Mouse (Mus musculus) heart, adult 2 months (tissue): ENCODE results near the gene Arrdc3. TPM values are rescaled to one million over a fixed set of nuclear protein-coding genes. Genes with fewer than 3 reads are reported as not detected.

Experiments used
- DNase-seq, 2 experiments: peaks; one replicate each; pipeline ENCODE4 v3.0.0; 2021
- H3K27ac ChIP-seq: fragments of 200-600 bp; 2 replicates; pipeline ENCODE4 v1.8.1; 2022
- H3K27me3 ChIP-seq: fragments of 200-500 bp; 2 replicates; pipeline ENCODE4 v1.6.1; 2012; ENCODE audit warnings: mild to moderate bottlenecking, low read length, inconsistent platforms, mixed read lengths; ENCODE audit not compliant: control insufficient read depth, insufficient read depth
- H3K36me3 ChIP-seq: fragments of 200-500 bp; 2 replicates; pipeline ENCODE4 v1.6.1; 2012; ENCODE audit warnings: low read length, inconsistent platforms; ENCODE audit not compliant: control insufficient read depth, insufficient read depth
- H3K4me1 ChIP-seq: fragments of 200-500 bp; 2 replicates; pipeline ENCODE4 v1.6.1; 2011; ENCODE audit warnings: low read length; ENCODE audit not compliant: control insufficient read depth, insufficient read depth
- H3K4me3 ChIP-seq: fragments of 200-600 bp; 2 replicates; pipeline ENCODE4 v1.8.1; 2022
- H3K79me2 ChIP-seq: fragments of 200-500 bp; replicated peaks from 2 replicates; pipeline ENCODE4 v1.6.1; 2012; ENCODE audit warnings: mild to moderate bottlenecking, inconsistent platforms, low read length, moderate library complexity, mixed read lengths; ENCODE audit not compliant: control insufficient read depth, insufficient read depth
- H3K9ac ChIP-seq: fragments of 200-500 bp; 2 replicates; pipeline ENCODE4 v1.6.1; 2012; ENCODE audit warnings: low read depth, mild to moderate bottlenecking, control low read depth, inconsistent platforms, low read length, mixed read lengths
- CTCF ChIP-seq: fragments of 200-600 bp; IDR thresholded peaks from 2 replicates; pipeline ENCODE4 v1.8.1; 2022; ENCODE audit warnings: antibody characterized with exemption, mild to moderate bottlenecking, moderate library complexity
- EP300 ChIP-seq: fragments of 200-500 bp; IDR thresholded peaks from 2 replicates; pipeline ENCODE4 v1.6.1; 2011; ENCODE audit warnings: low read depth, low read length, control low read depth; ENCODE audit not compliant: insufficient read depth
- POLR2A ChIP-seq: fragments of 200-500 bp; IDR thresholded peaks from 2 replicates; pipeline ENCODE4 v1.6.1; 2011; ENCODE audit warnings: mild to moderate bottlenecking, low read depth, low read length, control low read depth; ENCODE audit not compliant: insufficient read depth
- WGBS: fragments of 180-500 bp; shearing (Covaris S2); methylation state at CpG from one replicate; pipeline ENCODE4 v1.1.7; 2018; 5-methylcytosine and 5-hydroxymethylcytosine counted together
- intact Hi-C: fragments of 180-260 bp; cut with DNase I; formaldehyde crosslinking; loops from one replicate; pipeline ENCODE4 v1.15.1; 2025
- polyA plus RNA-seq: library from polyadenylated mRNA; depleted of rRNA; stranded (reverse); fragments of >200 nt; gene quantifications from 2 replicates; pipeline ENCODE4 v1.2.3, GENCODE M21; 2012
- total RNA-seq, 2 experiments: library from RNA; stranded (reverse); gene quantifications; 2 replicates each; pipeline ENCODE4 v1.2.3; 2021

Gene Arrdc3
- total and polyA plus RNA-seq, 3 experiments = 25.8 to 30.5 (median 29.3) TPM

DNA sequence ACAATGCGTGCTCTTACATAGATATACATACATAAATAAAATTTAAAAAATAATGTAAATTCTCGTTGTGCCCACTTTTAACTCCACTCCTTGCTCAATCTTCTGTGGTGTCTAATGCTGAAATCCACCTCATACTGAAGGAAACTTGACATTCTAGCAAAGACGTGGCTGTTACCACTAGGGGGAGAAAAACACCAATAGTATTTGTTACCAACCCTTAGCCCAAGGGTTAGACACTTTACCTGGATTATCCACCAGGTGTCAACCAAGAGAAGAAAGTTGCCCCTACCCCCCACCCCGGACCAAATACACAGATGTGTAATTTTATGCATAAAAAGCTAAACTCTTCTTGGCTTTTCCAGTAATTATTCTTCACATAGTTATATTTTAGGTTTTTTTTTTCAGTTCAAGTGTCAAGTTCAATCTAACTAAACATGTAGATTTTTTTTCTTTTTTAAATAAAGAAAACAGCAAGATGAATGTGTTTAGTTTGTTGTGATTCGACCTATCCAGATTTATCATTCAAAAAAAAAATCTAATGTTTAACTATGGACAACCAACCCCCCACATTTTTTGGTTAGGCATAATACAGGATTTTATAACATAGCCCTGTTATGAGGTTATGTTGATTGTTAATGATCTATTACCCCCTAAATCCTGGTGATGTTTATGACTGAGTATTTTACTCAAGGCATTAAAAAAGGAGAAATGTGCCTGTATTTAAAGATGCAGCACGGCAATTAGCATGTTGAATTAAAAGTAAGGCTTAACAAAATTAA is 1.3 kb upstream of the Arrdc3 start:
- peak in 1 of 2 experiments; percentile 24 for DNase-seq
- H3K4me3 ChIP-seq = no peak overlapping the region; the same call in 1 of the 2 replicates
- intact Hi-C loops = loop anchor here (1.0 to 5.0 kb wide), 10 partner anchors 59 to 900 kb away; partner anchors contain the start of genes Cetn3 and Lysmd3
- H3K27me3 ChIP-seq = no peaks in the 10 kb centered on the region; the same call in 1 of the 2 replicates
- peaks cover 2% of the 10 kb centered on the region for H3K4me1 ChIP-seq
- TF ChIP-seq POLR2A (no peak), EP300 (no peak), CTCF (no peak; the same call in 1 of the 2 replicates)
- H3K27ac ChIP-seq = peak overlapping the region; percentile 97
- H3K36me3 ChIP-seq = peaks cover 4% of the 10 kb centered on the region
- H3K9ac ChIP-seq = no peak overlapping the region
- no peaks in the 10 kb centered on the region for H3K79me2 ChIP-seq
- 27% methylated on average over 6 of the region's 6 CpGs for WGBS

DNA sequence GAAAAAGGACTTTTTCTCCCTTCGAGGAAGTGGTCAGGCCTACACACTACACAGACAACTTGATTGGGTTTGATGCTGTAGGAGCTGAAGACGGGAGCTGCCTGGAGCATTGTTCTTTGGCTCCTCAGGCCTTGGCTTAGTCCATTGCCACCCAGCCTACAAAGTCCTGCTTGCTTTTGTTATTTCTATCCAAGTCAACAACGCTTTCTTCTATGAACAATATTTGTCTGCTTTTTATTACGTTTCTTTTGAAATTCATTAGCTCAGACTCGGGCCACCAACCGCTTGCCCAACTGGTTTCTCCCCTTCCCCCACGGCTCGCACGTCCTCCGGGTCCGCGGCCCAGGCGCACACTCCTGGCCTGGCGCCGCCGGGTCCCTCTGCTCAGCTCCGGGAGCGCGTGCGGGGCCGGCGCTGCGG is 458 bp upstream of the Arrdc3 start:
- 1% methylated on average over 23 of the region's 23 CpGs for WGBS
- intact Hi-C loops = loop anchor here (1.0 to 5.0 kb wide), 7 partner anchors 58 to 900 kb away; partner anchors contain the start of genes Cetn3 and Lysmd3

DNA sequence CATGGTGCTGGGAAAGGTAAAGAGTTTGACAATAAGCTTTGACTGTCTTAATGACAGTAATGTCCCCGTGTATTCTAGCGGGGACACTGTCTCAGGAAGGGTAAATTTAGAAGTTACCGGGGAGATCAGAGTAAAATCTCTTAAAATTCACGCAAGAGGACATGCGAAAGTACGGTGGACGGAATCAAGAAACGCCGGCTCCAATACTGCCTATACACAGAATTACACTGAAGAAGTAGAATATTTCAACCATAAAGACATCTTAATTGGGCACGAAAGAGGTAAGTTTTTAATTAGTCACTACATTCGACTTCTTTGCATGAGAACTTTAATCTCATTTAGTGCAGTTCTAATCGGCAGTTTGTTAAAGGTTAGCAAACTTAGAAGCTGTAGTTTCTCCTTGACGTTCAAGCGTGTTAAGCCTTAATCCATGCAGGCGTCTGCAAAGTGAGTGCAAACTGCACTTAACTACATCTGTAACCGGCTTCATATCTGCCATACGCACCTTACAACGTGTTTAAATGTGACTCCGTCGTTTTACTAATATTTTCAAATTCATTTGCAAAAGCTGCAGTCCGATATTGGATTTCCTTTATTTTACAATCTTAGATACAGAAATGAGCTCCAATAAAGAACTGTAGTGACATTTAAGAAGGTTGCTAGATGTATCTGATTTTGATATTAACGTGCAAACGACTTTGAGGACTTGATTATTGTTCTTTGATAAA is 629 bp downstream of the Arrdc3 start:
- H3K79me2 ChIP-seq = no peaks in the 10 kb centered on the region
- peaks cover 11% of the 10 kb centered on the region for H3K36me3 ChIP-seq
- no peak for TF ChIP-seq POLR2A
- no peak for TF ChIP-seq EP300
- no peak for TF ChIP-seq CTCF
- intact Hi-C loops = loop anchor here (2.0 to 5.0 kb wide), 6 partner anchors 57 to 898 kb away; partner anchors contain the start of genes Cetn3 and Lysmd3
- H3K4me3 ChIP-seq = peak overlapping the region; percentile 86
- H3K4me1 ChIP-seq = peaks cover 2% of the 10 kb centered on the region
- no peaks in the 10 kb centered on the region; the same call in 1 of the 2 replicates for H3K27me3 ChIP-seq
- under 1% methylated on average over 23 of the region's 23 CpGs for WGBS
- H3K9ac ChIP-seq = peak overlapping the region; percentile 94
- no peak for DNase-seq
- peak overlapping the region; percentile 97 for H3K27ac ChIP-seq

More for the DNA sequence above, 458 bp upstream of the Arrdc3 start:
- Histone ChIP-seq H3K27ac (peak overlapping the region; percentile 97), H3K36me3 (peaks cover 4% of the 10 kb centered on the region), H3K9ac (peak overlapping the region; percentile 73), H3K79me2 (no peaks in the 10 kb centered on the region), H3K4me1 (peaks cover 2% of the 10 kb centered on the region), H3K4me3 (peak overlapping the region; percentile 86), H3K27me3 (no peaks in the 10 kb centered on the region; the same call in 1 of the 2 replicates)
- no peak for DNase-seq
- TF ChIP-seq POLR2A = no peak

DNA sequence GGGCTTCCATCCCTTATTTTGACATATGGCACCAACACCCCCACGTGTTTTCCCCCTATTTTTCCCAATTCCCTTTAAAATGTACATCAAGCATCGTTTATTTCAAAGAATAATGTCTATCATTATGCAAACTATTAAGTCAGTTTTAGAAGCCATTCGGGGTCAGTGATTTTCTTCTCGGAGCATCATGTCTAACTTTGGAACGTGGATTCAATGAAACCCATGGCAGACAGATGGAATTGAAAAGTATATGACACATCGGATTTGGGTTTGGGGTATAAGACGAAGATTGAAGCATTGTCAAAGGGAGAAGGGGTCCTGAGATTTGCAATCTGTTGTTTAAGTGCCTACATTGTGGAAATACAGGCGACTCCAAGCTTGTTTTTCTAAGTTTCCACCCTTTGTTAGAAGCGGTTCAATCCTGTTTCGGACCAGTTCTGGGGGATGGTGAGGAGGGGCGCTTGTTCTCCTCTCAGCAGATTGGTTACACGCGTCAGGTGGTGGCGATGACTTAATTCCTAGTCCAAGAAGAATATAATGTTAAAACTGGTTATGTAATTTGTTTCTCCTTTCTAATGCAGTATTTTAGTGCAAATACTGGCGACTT is 1.3 kb downstream of the Arrdc3 start:
- peak overlapping the region; percentile 97 for H3K27ac ChIP-seq
- H3K27me3 ChIP-seq = no peaks in the 10 kb centered on the region; the same call in 1 of the 2 replicates
- peaks cover 13% of the 10 kb centered on the region for H3K36me3 ChIP-seq
- intact Hi-C loops = loop anchor here (5.0 kb wide), 3 partner anchors 468 to 898 kb away; partner anchors contain the start of genes Cetn3 and Lysmd3
- peak; percentile 31 to 60 for DNase-seq
- under 1% methylated on average over 15 of the region's 15 CpGs for WGBS
- peak overlapping the region; percentile 86 for H3K4me3 ChIP-seq
- peak; percentile 52; the same call in 1 of the 2 replicates for TF ChIP-seq POLR2A
- no peak for TF ChIP-seq EP300
- no peaks in the 10 kb centered on the region for H3K79me2 ChIP-seq
- H3K9ac ChIP-seq = peak overlapping the region; percentile 77
- peaks cover 2% of the 10 kb centered on the region for H3K4me1 ChIP-seq

DNA sequence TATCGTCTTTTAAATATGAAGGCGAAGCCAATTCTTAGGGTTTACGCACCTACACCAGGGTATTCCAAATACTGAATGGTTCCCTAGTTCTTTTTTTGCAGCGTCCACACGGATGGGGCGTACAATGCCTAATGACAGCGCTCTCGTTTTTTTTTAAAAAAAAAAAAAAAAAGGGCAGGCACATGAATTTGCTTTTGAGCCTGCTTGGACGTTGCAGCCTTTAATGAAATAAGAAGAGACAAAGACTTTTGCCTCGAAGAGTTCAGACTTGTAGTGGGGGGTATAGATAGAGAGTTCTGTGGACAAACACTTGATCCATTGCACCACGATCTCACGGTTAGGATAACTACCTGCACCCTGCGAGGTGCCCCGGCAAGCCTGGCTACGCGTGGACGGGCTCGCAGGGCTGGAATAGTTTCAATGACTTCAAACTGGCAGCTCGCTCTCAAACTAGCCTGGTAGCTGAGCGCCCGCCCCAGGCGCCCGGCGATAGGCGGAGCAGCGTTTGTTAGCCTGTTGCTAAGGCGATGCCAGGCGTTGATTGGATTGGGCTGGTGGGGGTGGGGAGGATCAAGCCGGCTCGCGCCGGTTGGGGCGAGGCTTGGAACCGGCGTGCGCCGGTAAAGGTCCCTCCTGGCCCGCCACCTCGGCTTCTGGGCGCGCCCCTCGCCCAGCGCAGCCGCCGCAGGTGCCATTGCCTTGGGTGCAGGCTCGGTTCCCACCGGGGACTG is 2.1 kb downstream of the Arrdc3 start:
- Histone ChIP-seq H3K4me1 (peaks cover 2% of the 10 kb centered on the region), H3K79me2 (no peaks in the 10 kb centered on the region), H3K9ac (peak overlapping the region; percentile 91), H3K27ac (peak overlapping the region; percentile 97), H3K27me3 (no peaks in the 10 kb centered on the region; the same call in 1 of the 2 replicates), H3K36me3 (peaks cover 14% of the 10 kb centered on the region), H3K4me3 (peak overlapping the region; percentile 86)
- DNase-seq = peak; percentile 90 to 95
- under 1% methylated on average over 47 of the region's 47 CpGs for WGBS
- TF ChIP-seq EP300 (peak; percentile 50; the same call in 1 of the 2 replicates), POLR2A (peak; percentile 74; the same call in 1 of the 2 replicates), CTCF (no peak)
- intact Hi-C loops = no loop called here
